Mouse (Mus musculus): ENCODE results near the gene Supt7l. TPM values are rescaled to one million over a fixed set of nuclear protein-coding genes. Genes with fewer than 3 reads are reported as not detected.

The Supt7l gene
- 11.7 TPM for polyA plus RNA-seq (2015; fragmentation: Illumina TruSeq; extraction: RNeasy Lipid Tissue Mini Kit (QIAGEN cat#74804); ENCODE audit: insufficient read depth, low replicate concordance)

GRCm38 (mm10) chr5:31527707-31528106 is at the start of gene Supt7l:
TSS of gene Supt7l (minus strand) at chr5:31527807.

DNA sequence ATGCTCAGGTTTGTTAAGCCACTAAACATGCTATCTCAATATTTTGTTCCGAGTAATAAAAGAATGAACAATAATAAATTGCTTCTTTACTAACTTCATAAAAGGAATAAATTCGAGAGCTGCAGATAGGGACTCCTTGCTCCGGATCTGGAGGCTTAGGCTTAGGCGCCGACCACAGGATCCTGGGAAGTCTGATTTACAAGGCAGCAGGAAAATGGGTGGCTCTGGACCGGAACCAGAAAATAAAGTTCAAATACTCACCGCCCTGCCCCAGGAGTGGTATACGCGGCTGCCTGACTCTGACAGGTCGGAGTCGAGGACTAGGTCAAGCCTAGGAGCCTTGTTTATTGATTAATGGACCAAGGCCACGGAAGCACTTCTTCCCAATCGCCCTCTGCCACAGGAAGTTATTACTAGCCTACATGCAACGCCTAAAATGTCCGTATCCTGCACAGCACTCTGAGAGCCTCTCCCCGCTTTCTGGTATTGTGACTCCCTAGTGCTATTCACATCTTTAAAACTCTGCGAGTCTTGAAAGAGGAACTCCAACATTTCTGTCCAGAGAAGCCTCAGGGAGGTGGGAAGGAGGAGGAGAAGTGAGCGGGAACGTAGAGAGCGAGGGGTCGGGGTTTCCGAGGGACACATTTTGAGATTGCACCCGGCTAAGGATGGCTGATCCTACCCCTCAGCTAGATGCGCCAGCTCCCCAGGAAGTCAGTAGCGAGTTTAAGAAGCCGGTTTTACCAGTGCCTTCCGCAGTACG is 1.1 kb downstream of the Supt7l start, which contains the start of gene Slc4a1ap:
TSS of gene Slc4a1ap (plus strand) at position 642 of the 763 bp plus-strand sequence.

DNA sequence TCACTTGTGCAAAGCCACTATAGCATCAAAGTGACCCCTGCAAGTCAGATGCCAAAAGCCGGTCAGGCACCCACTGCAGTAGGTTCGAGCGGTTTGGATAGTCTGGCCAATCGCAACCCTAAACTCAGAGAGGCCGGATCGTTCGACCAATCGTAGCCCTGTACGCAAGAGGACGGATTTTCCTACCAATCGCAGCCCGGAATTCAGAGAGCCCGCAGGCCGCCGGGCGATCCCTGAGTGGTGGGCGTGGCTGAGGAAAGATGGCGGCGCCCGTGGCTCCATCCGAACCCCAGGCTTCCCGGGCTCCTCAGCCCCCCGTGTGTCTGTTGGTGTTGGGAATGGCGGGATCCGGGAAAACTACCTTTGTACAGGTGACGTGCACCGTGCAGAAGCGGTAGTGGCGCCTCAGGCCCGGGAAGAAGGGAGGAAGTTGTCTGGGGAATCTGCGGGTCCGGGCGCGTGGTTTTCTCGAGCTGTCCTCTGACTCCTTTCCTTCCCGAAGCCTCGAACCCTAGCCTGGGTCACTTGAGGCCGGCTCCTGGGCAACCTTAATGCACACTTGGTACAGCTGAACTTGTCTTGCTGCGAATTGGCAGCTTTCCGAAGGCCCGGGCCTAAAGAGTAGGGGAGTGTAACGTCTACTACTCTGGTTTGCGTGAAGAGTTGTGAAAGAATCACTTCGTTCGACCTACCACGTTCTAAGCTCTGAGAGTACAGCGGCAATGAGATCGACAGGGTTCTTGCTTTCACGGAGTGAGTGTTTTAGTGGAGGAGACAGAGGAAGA is 32.9 kb downstream of the Supt7l start, which contains the start of gene Gpn1:
TSS of gene Gpn1 (plus strand) at position 229 of the 785 bp plus-strand sequence.

GRCm38 (mm10) chr5:31485440-31485839 is 42.2 kb downstream of the Supt7l start, which contains the start of gene 4930548H24Rik:
TSS of gene 4930548H24Rik (plus strand) at chr5:31485740.

Other genes starting within 250 kb of the Supt7l start
- 20.5 TPM for gene Ift172, start 236.7 kb downstream of the Supt7l start, polyA plus RNA-seq (2015; fragmentation: Illumina TruSeq; extraction: RNeasy Lipid Tissue Mini Kit (QIAGEN cat#74804); ENCODE audit: insufficient read depth, low replicate concordance)
- gene Fndc4, start 231.7 kb downstream of the Supt7l start, polyA plus RNA-seq (2015; fragmentation: Illumina TruSeq; extraction: RNeasy Lipid Tissue Mini Kit (QIAGEN cat#74804); ENCODE audit: insufficient read depth, low replicate concordance) = 3.6 TPM
- not detected for gene Gckr, start 230.4 kb downstream of the Supt7l start, polyA plus RNA-seq (2015; fragmentation: Illumina TruSeq; extraction: RNeasy Lipid Tissue Mini Kit (QIAGEN cat#74804); ENCODE audit: insufficient read depth, low replicate concordance)
- gene Zfp512, start 75.4 kb downstream of the Supt7l start, polyA plus RNA-seq (2015; fragmentation: Illumina TruSeq; extraction: RNeasy Lipid Tissue Mini Kit (QIAGEN cat#74804); ENCODE audit: insufficient read depth, low replicate concordance) = 52.2 TPM
- 0.11 TPM for gene 4930548H24Rik, start 42.1 kb downstream of the Supt7l start, polyA plus RNA-seq (2015; fragmentation: Illumina TruSeq; extraction: RNeasy Lipid Tissue Mini Kit (QIAGEN cat#74804); ENCODE audit: insufficient read depth, low replicate concordance)
- gene Gpn1, start 33.1 kb downstream of the Supt7l start, polyA plus RNA-seq (2015; fragmentation: Illumina TruSeq; extraction: RNeasy Lipid Tissue Mini Kit (QIAGEN cat#74804); ENCODE audit: insufficient read depth, low replicate concordance) = 32.4 TPM
- gene Slc4a1ap, start 812 bp downstream of the Supt7l start, polyA plus RNA-seq (2015; fragmentation: Illumina TruSeq; extraction: RNeasy Lipid Tissue Mini Kit (QIAGEN cat#74804); ENCODE audit: insufficient read depth, low replicate concordance) = 51.7 TPM
- gene Mrpl33, start 69.1 kb upstream of the Supt7l start, polyA plus RNA-seq (2015; fragmentation: Illumina TruSeq; extraction: RNeasy Lipid Tissue Mini Kit (QIAGEN cat#74804); ENCODE audit: insufficient read depth, low replicate concordance) = 160 TPM
- gene Rbks, start 169.8 kb upstream of the Supt7l start, polyA plus RNA-seq (2015; fragmentation: Illumina TruSeq; extraction: RNeasy Lipid Tissue Mini Kit (QIAGEN cat#74804); ENCODE audit: insufficient read depth, low replicate concordance) = 7.6 TPM
- 57.1 TPM for gene Babam2, start 169.9 kb upstream of the Supt7l start, polyA plus RNA-seq (2015; fragmentation: Illumina TruSeq; extraction: RNeasy Lipid Tissue Mini Kit (QIAGEN cat#74804); ENCODE audit: insufficient read depth, low replicate concordance)

Data from spleen, adult 10 weeks (tissue).